ENCODE assay signal across 15 mouse cellular contexts in genomic region chr17:86969582-86969981, GRCm38 (mm10). TPM values are rescaled to one million over a fixed set of nuclear protein-coding genes. Genes with fewer than 3 reads are reported as not detected.
A peak's percentile ranks its signal among the peaks of the same experiment; 100 is the strongest.
DNase-seq lines count a peak whose midpoint lies in the region; ATAC-seq lines count a peak whose summit lies in the region.
"Had no signal": no experiment of that assay in that cellular context is flagged by ENCODE, and none has a peak within 500 bp of the region (broad histone marks: within the 10 kb centered on the region; RNA-seq: fewer than 3 reads in every experiment).

No protein-coding gene starts in this region.

- H3K9me3 ChIP-seq in heart, embryonic 15.5 days (replicated peaks): no peaks in the 10 kb centered on the region
- H3K9me3 ChIP-seq in heart, embryonic 11.5 days (replicated peaks; ENCODE audit: control insufficient read depth, low read length): no peaks in the 10 kb centered on the region
- H3K9me3 ChIP-seq: forebrain, embryonic 13.5 days; lung, embryonic 15.5 days; neural tube, embryonic 12.5 days had no signal

- peaks cover 21% of the 10 kb centered on the region; the same call in 1 of the 2 replicates for H3K36me3 ChIP-seq in heart, embryonic 15.5 days
- peaks cover 2% of the 10 kb centered on the region; the same call in 1 of the 2 replicates for H3K36me3 ChIP-seq in heart, embryonic 11.5 days (ENCODE audit: control insufficient read depth, insufficient read depth, low read length)
- peaks cover 2% of the 10 kb centered on the region for H3K36me3 ChIP-seq in splenic B cell, adult 2 months (ENCODE audit: control insufficient read depth, insufficient read depth, low read length, poor library complexity, severe bottlenecking)

- 67% methylated on average over 5 of the region's 5 CpGs for WGBS in heart, embryonic 15.5 days
- WGBS in heart, embryonic 11.5 days (ENCODE audit: insufficient replicate concordance): 80% methylated on average over 5 of the region's 5 CpGs

- no peak overlapping the region for H3K9ac ChIP-seq in heart, embryonic 15.5 days
- H3K9ac ChIP-seq in heart, embryonic 11.5 days (ENCODE audit: low read depth, low read length): no peak overlapping the region
- H3K9ac ChIP-seq: forebrain, embryonic 13.5 days; lung, embryonic 15.5 days; neural tube, embryonic 12.5 days had no signal

- no peak for ATAC-seq in heart, embryonic 15.5 days (replicated peaks; ENCODE audit: insufficient number of reproducible peaks, insufficient read depth, low FRiP score, low read depth)
- no peak for ATAC-seq in heart, embryonic 11.5 days (replicated peaks; ENCODE audit: insufficient number of reproducible peaks, low FRiP score, low TSS enrichment)
- ATAC-seq in CD4-positive, CD25-positive, alpha-beta regulatory T cell, adult 4 months: peak; percentile 66
- ATAC-seq: forebrain, embryonic 13.5 days had no signal

- H3K27me3 ChIP-seq in heart, embryonic 15.5 days: no peaks in the 10 kb centered on the region
- H3K27me3 ChIP-seq in heart, embryonic 11.5 days (ENCODE audit: control insufficient read depth, insufficient read depth, low read length): no peaks in the 10 kb centered on the region
- no peaks in the 10 kb centered on the region for H3K27me3 ChIP-seq in splenic B cell, adult 2 months (ENCODE audit: control insufficient read depth, insufficient read depth, low read length, poor library complexity, severe bottlenecking)
- H3K27me3 ChIP-seq: forebrain, embryonic 13.5 days; lung, embryonic 15.5 days; neural tube, embryonic 12.5 days had no signal

- H3K4me1 ChIP-seq in heart, embryonic 15.5 days (replicated peaks): peaks cover 62% of the 10 kb centered on the region
- H3K4me1 ChIP-seq in heart, embryonic 11.5 days (ENCODE audit: control insufficient read depth, insufficient read depth, low read length): peaks cover 32% of the 10 kb centered on the region

- H3K4me3 ChIP-seq in heart, embryonic 15.5 days: no peak overlapping the region
- H3K4me3 ChIP-seq in heart, embryonic 11.5 days (ENCODE audit: low read depth, low read length): no peak overlapping the region
- H3K4me3 ChIP-seq: forebrain, embryonic 13.5 days; lung, embryonic 15.5 days; neural tube, embryonic 12.5 days had no signal

- peak overlapping the region; percentile 91; the same call in 1 of the 2 replicates for H3K27ac ChIP-seq in heart, embryonic 15.5 days
- H3K27ac ChIP-seq in heart, embryonic 11.5 days (ENCODE audit: low read depth, low read length): no peak overlapping the region
- H3K27ac ChIP-seq: forebrain, embryonic 13.5 days; lung, embryonic 15.5 days; neural tube, embryonic 12.5 days had no signal

- peak; percentile 44 to 62 for DNase-seq in lung, postnatal 4 days
- peak; percentile 93 for DNase-seq in splenic B cell, adult 2 months (ENCODE audit: low read depth, low spot score)
- no peak for DNase-seq in adrenal gland, postnatal 4 days (ENCODE audit: low spot score in 2 of 2)
- DNase-seq in urinary bladder, postnatal 25 days (ENCODE audit: low spot score): no peak
- DNase-seq in urinary bladder, adult 2 months (ENCODE audit: low spot score): no peak

- H3K4me2 ChIP-seq in heart, embryonic 15.5 days: no peak overlapping the region
- no peak overlapping the region for H3K4me2 ChIP-seq in heart, embryonic 11.5 days
- H3K4me2 ChIP-seq: forebrain, embryonic 13.5 days; lung, embryonic 15.5 days; neural tube, embryonic 12.5 days had no signal

RNA-seq across cellular contexts. Expression of gene Rhoq, which starts 6.7 kb away (rescaled TPM):
- 19.8 and 20.9 TPM in 2 replicates for polyA plus RNA-seq in heart, embryonic 15.5 days (2015; fragmentation: Nextera tagmentation; extraction: Ambion mirVana)
- 21.9 and 24.7 TPM in 2 replicates for polyA plus RNA-seq in heart, embryonic 11.5 days (2014; fragmentation: Nextera tagmentation; extraction: Ambion mirVana)
- 1 to 10 TPM; 4.2 TPM for polyA plus RNA-seq in CD4-positive, CD25-positive, alpha-beta regulatory T cell, adult 4 months (2017; shearing (Covaris generic))
- 10 to 100 TPM; 46.0 to 46.9 TPM for total RNA-seq in adrenal gland, postnatal 4 days (2021)
- polyA plus RNA-seq in urinary bladder, adult 2 months (2012; rRNA removed): 43.4 and 52.5 TPM in 2 replicates

RNA-seq across cellular contexts. Expression of gene Atp6v1e2, which starts 21.9 kb away (rescaled TPM):
- polyA plus RNA-seq in heart, embryonic 15.5 days (2015; fragmentation: Nextera tagmentation; extraction: Ambion mirVana): 0.13 TPM in 1 of 2 replicates, not detected in the other
- not detected in 2 replicates for polyA plus RNA-seq in heart, embryonic 11.5 days (2014; fragmentation: Nextera tagmentation; extraction: Ambion mirVana)
- polyA plus RNA-seq in CD4-positive, CD25-positive, alpha-beta regulatory T cell, adult 4 months (2017; shearing (Covaris generic)): not detected
- total RNA-seq in adrenal gland, postnatal 4 days (2021): not detected
- polyA plus RNA-seq in urinary bladder, adult 2 months (2012; rRNA removed): not detected in 2 replicates
- total RNA-seq: adrenal gland, adult 18-20 months; heart, postnatal 25 days; left cerebral cortex, postnatal 10 days had no signal
- polyA plus RNA-seq: forebrain, embryonic 13.5 days; kidney, embryonic 14.5 days; lung, embryonic 15.5 days; neural tube, embryonic 12.5 days had no signal

RNA-seq across cellular contexts. Expression of gene Tmem247, which starts 52.4 kb away (rescaled TPM):
- not detected in 2 replicates for polyA plus RNA-seq in heart, embryonic 15.5 days (2015; fragmentation: Nextera tagmentation; extraction: Ambion mirVana)
- polyA plus RNA-seq in heart, embryonic 11.5 days (2014; fragmentation: Nextera tagmentation; extraction: Ambion mirVana): not detected in 2 replicates
- not detected for polyA plus RNA-seq in CD4-positive, CD25-positive, alpha-beta regulatory T cell, adult 4 months (2017; shearing (Covaris generic))
- not detected for total RNA-seq in adrenal gland, postnatal 4 days (2021)
- not detected in 2 replicates for polyA plus RNA-seq in urinary bladder, adult 2 months (2012; rRNA removed)
- total RNA-seq: adrenal gland, adult 18-20 months; heart, postnatal 25 days; left cerebral cortex, postnatal 10 days had no signal
- polyA plus RNA-seq: forebrain, embryonic 13.5 days; kidney, embryonic 14.5 days; lung, embryonic 15.5 days; neural tube, embryonic 12.5 days had no signal

RNA-seq across cellular contexts. Expression of gene Pigf, which starts 55.6 kb away (rescaled TPM):
- 15.1 and 15.4 TPM in 2 replicates for polyA plus RNA-seq in heart, embryonic 15.5 days (2015; fragmentation: Nextera tagmentation; extraction: Ambion mirVana)
- 17.9 and 20.0 TPM in 2 replicates for polyA plus RNA-seq in heart, embryonic 11.5 days (2014; fragmentation: Nextera tagmentation; extraction: Ambion mirVana)
- 10 to 100 TPM; 20.4 to 22.1 TPM for polyA plus RNA-seq in CD4-positive, CD25-positive, alpha-beta regulatory T cell, adult 4 months (2017; shearing (Covaris generic))
- total RNA-seq in adrenal gland, postnatal 4 days (2021): 10 to 100 TPM; 11.4 to 13.0 TPM
- 25.2 and 36.2 TPM in 2 replicates for polyA plus RNA-seq in urinary bladder, adult 2 months (2012; rRNA removed)

RNA-seq across cellular contexts. Expression of gene Cript, which starts 55.8 kb away (rescaled TPM):
- polyA plus RNA-seq in heart, embryonic 15.5 days (2015; fragmentation: Nextera tagmentation; extraction: Ambion mirVana): 101 and 109 TPM in 2 replicates
- polyA plus RNA-seq in heart, embryonic 11.5 days (2014; fragmentation: Nextera tagmentation; extraction: Ambion mirVana): 118 and 125 TPM in 2 replicates
- 100 to 1,000 TPM in 1 of 2 experiments, 10 to 100 TPM in 1; 93.3 to 104 TPM for polyA plus RNA-seq in CD4-positive, CD25-positive, alpha-beta regulatory T cell, adult 4 months (2017; shearing (Covaris generic))
- total RNA-seq in adrenal gland, postnatal 4 days (2021): 10 to 100 TPM; 49.8 to 50.1 TPM
- polyA plus RNA-seq in urinary bladder, adult 2 months (2012; rRNA removed): 63.6 and 68.5 TPM in 2 replicates

Comparison
In these comparisons a context has a peak if more than half of its experiments do, and no peak if none do; other contexts are left out.
1. DNase-seq: peak in lung, postnatal 4 days (2 of 2) and splenic B cell, adult 2 months (single experiment); none in adrenal gland, postnatal 4 days (0 of 2), urinary bladder, postnatal 25 days (single experiment) and urinary bladder, adult 2 months (single experiment).